Mouse (Mus musculus) hindlimb bud, embryonic 11.5 days (tissue): ENCODE data around the gene Kbtbd7.
"Not testable (repeated sequence)": the region's sequence is repeated elsewhere in the genome, so short reads cannot be mapped to it uniquely, and the experiment has no call there.

Source experiments
- DNase-seq: peaks from one replicate; pipeline ENCODE4 v3.0.0-alpha.2; 2012; ENCODE audit warnings: low read depth, low spot score; ENCODE audit errors: extremely low spot score

Kbtbd7 gene

GRCm38 (mm10) chr14:79445055-79445620, 18.8 kb downstream of the Kbtbd7 start:
- no peak for DNase-seq

DNA sequence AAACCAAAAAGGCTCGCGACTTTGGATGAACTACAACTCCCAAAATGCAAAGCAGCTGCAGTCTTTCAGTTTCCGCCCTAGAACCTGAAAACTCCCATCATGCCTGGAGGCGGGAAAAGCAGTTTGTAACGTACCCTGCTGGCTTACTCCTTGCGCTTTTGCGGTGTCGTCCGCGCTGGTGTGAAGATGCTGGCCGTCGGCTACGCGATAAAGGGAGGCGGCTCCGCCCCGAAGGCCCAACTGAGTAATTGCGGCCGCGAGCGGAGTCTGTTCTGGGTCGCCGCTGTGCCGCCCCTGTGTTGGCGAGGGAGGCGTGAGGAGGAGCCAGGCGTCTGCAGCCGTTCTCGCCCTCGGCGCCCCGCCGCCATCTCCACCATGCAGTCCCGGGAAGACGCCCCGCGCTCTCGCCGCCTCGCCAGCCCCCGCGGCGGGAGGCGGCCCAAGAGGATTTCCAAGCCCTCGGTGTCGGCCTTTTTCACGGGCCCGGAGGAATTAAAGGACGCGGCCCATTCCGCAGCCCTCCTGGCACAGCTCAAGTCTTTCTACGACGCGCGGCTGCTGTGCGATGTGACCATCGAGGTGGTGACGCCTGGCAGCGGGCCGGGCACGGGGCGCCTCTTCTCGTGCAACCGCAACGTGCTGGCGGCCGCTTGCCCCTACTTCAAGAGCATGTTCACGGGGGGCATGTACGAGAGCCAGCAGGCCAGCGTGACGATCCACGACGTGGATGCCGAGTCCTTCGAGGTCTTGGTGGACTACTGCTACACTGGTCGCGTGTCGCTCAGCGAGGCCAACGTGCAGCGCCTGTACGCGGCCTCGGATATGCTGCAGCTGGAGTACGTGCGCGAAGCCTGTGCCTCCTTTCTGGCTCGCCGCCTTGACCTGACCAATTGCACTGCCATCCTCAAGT, 25.6 kb downstream of the Kbtbd7 start, which contains the start of gene Kbtbd6:
Kbtbd6 (plus strand) TSS at position 155 of the 910 bp plus-strand sequence.
- peak; percentile 91 for DNase-seq

DNA sequence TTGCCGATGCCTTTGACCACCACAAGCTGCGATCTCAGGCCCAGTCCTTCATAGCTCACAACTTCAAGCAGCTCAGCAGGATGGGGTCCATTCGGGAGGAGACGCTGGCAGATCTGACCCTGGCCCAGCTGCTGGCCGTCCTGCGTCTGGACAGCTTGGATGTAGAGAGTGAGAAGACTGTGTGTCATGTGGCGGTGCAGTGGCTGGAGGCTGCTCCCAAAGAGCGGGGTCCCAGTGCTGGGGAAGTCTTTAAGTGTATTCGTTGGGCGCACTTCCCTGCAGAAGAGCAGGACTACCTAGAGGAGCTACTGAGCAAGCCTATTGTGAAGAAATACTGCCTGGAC, 26.3 kb downstream of the Kbtbd7 start:
- DNase-seq, result not testable (repeated sequence)

GRCm38 (mm10) chr14:79460401-79460800, 34.1 kb downstream of the Kbtbd7 start:
- no peak for DNase-seq

- DNase-seq, result no peak
Measured at GRCm38 (mm10) chr14:79460988-79461387, 34.7 kb downstream of the Kbtbd7 start.

- no peak for DNase-seq
Measured at GRCm38 (mm10) chr14:79465623-79466022, 39.3 kb downstream of the Kbtbd7 start.

- DNase-seq, result no peak
Measured at GRCm38 (mm10) chr14:79467621-79468020, 41.3 kb downstream of the Kbtbd7 start.

DNA sequence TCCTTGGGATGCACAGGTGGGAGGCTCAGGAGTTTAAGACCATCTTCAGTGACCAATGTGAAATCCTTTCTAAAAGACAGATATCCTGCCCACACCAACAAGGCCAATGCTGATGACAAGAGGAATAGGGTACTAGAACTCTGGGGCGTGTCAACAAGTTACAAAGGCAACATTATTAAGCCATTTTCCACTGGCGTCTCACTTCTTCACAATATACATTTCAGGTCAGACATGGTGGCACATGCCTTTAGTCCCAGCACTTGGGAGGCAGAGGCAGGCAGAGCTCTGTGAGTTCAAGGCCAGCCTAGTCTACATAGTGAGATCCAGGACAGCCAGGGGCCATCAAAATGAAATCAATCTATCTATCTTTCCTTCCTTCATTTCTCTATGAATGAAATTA, 47.1 kb downstream of the Kbtbd7 start:
- no peak for DNase-seq
